Mouse (Mus musculus) small intestine, adult 2 months (tissue): ENCODE data around the gene Cfap43.

Experiments
- CTCF ChIP-seq: fragments of 200-500 bp; IDR thresholded peaks from 2 replicates; pipeline ENCODE4 v1.5.1; 2012; ENCODE audit warnings: low read depth, mild to moderate bottlenecking, control low read depth, inconsistent platforms, low read length, moderate library complexity, mixed read lengths; ENCODE audit not compliant: insufficient replicate concordance, insufficient read length; ENCODE audit errors: extremely low read depth
- POLR2A ChIP-seq: fragments of 200-500 bp; IDR thresholded peaks from 2 replicates; pipeline ENCODE4 v1.6.1; 2012; ENCODE audit warnings: low read depth, mild to moderate bottlenecking, control low read depth, inconsistent platforms, low read length, moderate library complexity

DNA sequence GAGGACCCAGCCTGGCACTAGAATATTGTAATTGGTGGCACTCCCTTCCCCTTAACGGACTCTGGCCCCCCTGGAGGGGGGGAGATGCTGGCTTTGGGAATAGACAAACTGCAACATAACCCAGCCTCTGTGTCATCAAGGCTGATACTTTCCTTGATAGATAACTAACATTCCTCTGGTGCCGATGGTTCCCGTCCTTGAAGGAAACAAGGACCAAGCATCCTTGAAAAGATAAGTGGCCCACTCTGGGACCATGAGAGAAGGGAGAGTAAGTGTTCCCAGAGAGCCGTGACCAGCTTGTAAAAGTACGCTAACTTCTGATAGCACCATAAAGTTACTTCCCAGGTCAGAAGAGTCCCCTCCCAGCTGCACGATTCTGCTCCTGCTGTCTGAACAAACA lies 196.6 kb downstream of the Cfap43 start:
- TF ChIP-seq POLR2A (no peak), CTCF (no peak)
